Mouse (Mus musculus): ENCODE data around the gene Pramef8. TPM values are rescaled to one million over a fixed set of nuclear protein-coding genes. Genes with fewer than 3 reads are reported as not detected.
"Not testable (repeated sequence)": the region's sequence is repeated elsewhere in the genome, so short reads cannot be mapped to it uniquely, and the experiment has no call there.

Pramef8 gene
- polyA plus RNA-seq, 1 experiment from 2014 or later: 23.8 TPM

- WGBS: 89% methylated on average over 3 of the region's 3 CpGs
- no peak overlapping the region for H3K27ac ChIP-seq
- peaks cover 50% of the 10 kb centered on the region for H3K36me3 ChIP-seq
- no peak for ATAC-seq (ENCODE audit: low FRiP score)
- H3K4me1 ChIP-seq: peaks cover 5% of the 10 kb centered on the region
- H3K27me3 ChIP-seq: peaks cover 4% of the 10 kb centered on the region; the same call in 1 of the 2 replicates
- H3K9ac ChIP-seq: no peak overlapping the region
- H3K4me3 ChIP-seq: no peak overlapping the region
- no peaks in the 10 kb centered on the region for H3K9me3 ChIP-seq (replicated peaks)
- H3K4me2 ChIP-seq (replicated peaks): no peak overlapping the region
Measured at GRCm38 (mm10) chr4:143414121-143414520, 1.9 kb downstream of the Pramef8 start.

GRCm38 (mm10) chr4:143426770-143427169 lies 14.5 kb downstream of the Pramef8 start:
- not testable (repeated sequence) for H3K9ac ChIP-seq; H3K27me3 ChIP-seq; H3K4me2 ChIP-seq (replicated peaks); H3K4me1 ChIP-seq; ATAC-seq (ENCODE audit: low FRiP score); H3K9me3 ChIP-seq (replicated peaks); H3K4me3 ChIP-seq; H3K27ac ChIP-seq
- H3K36me3 ChIP-seq: peaks cover 15% of the 10 kb centered on the region
- WGBS: 73% methylated on average over 5 of the region's 5 CpGs

GRCm38 (mm10) chr4:143450224-143450623 lies 38.0 kb downstream of the Pramef8 start, which contains the start of gene Oog4:
TSS of gene Oog4 (minus strand) at chr4:143450324.
- no peak for ATAC-seq (ENCODE audit: low FRiP score)
- no peak within 1 kb of the TSS for H3K27ac ChIP-seq
- no peak within 1 kb of the TSS for H3K9ac ChIP-seq
- H3K4me3 ChIP-seq: no peak within 1 kb of the TSS
- no peaks in the 10 kb centered on the region for H3K4me1 ChIP-seq
- no peaks in the 10 kb centered on the region for H3K9me3 ChIP-seq (replicated peaks)
- H3K4me2 ChIP-seq (replicated peaks): no peak within 1 kb of the TSS
- 82% methylated on average over 3 of the region's 3 CpGs for WGBS
- no peaks in the 10 kb centered on the region for H3K27me3 ChIP-seq
- no peaks in the 10 kb centered on the region for H3K36me3 ChIP-seq

Other genes starting within 250 kb of the Pramef8 start
- 20.2 and 22.3 TPM in 2 replicates for gene Prdm2, start 199.4 kb upstream of the Pramef8 start, polyA plus RNA-seq (2016; fragmentation: Nextera tagmentation; extraction: Ambion mirVana)
- 83.2 and 89.1 TPM in 2 replicates for gene Pdpn, start 112.9 kb upstream of the Pramef8 start, polyA plus RNA-seq (2016; fragmentation: Nextera tagmentation; extraction: Ambion mirVana)
- 0.44 and 0.79 TPM in 2 replicates for gene Lrrc38, start 62.7 kb upstream of the Pramef8 start, polyA plus RNA-seq (2016; fragmentation: Nextera tagmentation; extraction: Ambion mirVana)
- gene Pramel1, start 18.0 kb upstream of the Pramef8 start, polyA plus RNA-seq (2016; fragmentation: Nextera tagmentation; extraction: Ambion mirVana): not detected in 2 replicates
- gene Oog4, start 37.9 kb downstream of the Pramef8 start, polyA plus RNA-seq (2016; fragmentation: Nextera tagmentation; extraction: Ambion mirVana): not detected in 2 replicates
- gene Gm13043, start 98.9 kb downstream of the Pramef8 start, polyA plus RNA-seq (2016; fragmentation: Nextera tagmentation; extraction: Ambion mirVana): not detected in 2 replicates
- not detected in 2 replicates for gene Gm13040, start 123.5 kb downstream of the Pramef8 start, polyA plus RNA-seq (2016; fragmentation: Nextera tagmentation; extraction: Ambion mirVana)
- gene BC080695, start 139.3 kb downstream of the Pramef8 start, polyA plus RNA-seq (2016; fragmentation: Nextera tagmentation; extraction: Ambion mirVana): not detected in 2 replicates
- not detected in 2 replicates for gene Gm13057, start 139.3 kb downstream of the Pramef8 start, polyA plus RNA-seq (2016; fragmentation: Nextera tagmentation; extraction: Ambion mirVana)
- gene Gm13083, start 202.6 kb downstream of the Pramef8 start, polyA plus RNA-seq (2016; fragmentation: Nextera tagmentation; extraction: Ambion mirVana): not detected in 2 replicates
- gene Gm13088, start 244.8 kb downstream of the Pramef8 start, polyA plus RNA-seq (2016; fragmentation: Nextera tagmentation; extraction: Ambion mirVana): not detected in 2 replicates

Measured in hindbrain, embryonic 12.5 days (tissue).